Mouse (Mus musculus) cortical plate, adult 2 months (tissue): ENCODE data around the gene Sertad3.

Experiments used
- CTCF ChIP-seq: fragments of 200-500 bp; IDR thresholded peaks from 2 replicates; pipeline ENCODE4 v1.5.1; 2011; ENCODE audit warnings: mild to moderate bottlenecking, control low read depth, low read length; ENCODE audit not compliant: insufficient read depth; ENCODE audit errors: extremely low read depth
- POLR2A ChIP-seq: fragments of 200-500 bp; IDR thresholded peaks from 2 replicates; pipeline ENCODE4 v1.6.1; 2011; ENCODE audit warnings: mild to moderate bottlenecking, low read length, control low read depth; ENCODE audit not compliant: insufficient read depth; ENCODE audit errors: extremely low read depth

DNA sequence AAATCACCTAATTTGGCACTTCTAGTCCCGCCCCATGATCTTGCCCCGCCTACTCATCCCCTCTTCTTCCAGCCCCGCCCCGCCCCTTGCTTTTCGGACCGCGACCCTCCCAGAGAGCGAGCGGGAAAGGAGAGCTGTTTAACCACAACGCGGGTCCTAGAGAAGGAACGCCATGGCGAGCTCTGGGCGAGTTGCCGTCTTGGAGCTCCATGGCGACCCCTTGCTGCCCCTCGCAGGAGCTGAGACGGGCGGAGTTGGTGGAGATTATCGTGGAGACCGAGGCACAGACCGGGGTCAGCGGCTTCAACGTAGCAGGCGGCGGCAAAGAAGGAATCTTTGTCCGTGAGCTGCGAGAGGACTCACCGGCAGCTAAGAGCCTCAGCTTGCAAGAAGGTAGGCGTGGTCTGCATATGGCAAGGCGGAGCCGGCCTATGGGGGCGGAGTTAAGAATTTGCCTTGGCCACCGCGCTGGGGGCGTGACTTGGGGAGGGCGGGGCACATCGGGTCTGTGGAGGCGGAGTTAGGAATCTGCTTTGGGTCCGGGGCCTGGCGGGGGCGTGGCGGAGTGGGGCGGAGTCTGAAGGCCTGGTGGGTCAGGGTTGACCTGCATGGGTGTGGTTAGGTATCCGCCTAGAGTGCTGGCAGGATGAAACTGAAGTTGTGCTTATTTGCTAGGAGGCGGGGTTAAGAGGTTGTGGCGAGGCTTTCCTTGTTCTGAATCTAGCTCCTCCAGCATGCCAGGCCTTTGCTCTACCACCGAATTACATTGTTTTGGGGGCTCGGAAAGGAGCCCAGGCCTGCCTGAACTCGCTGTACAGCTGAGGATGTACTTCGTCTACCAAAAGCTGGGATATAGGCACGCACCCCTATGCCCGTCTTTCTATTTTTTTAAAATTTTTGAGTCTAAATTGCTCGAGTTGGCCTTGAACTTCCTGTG lies 34.4 kb downstream of the Sertad3 start:
- TF ChIP-seq CTCF (no peak), POLR2A (peak; percentile 78)
